Mouse (Mus musculus) erythroblast, embryonic 14.5 days (primary cell): ENCODE results near the gene Sobp.

Source experiments
- GATA1 ChIP-seq: IDR thresholded peaks from 2 replicates; pipeline ENCODE4 v1.6.1; 2012; ENCODE audit warnings: low read length, inconsistent platforms, mixed read lengths
- TAL1 ChIP-seq: IDR thresholded peaks from 3 replicates; pipeline ENCODE4 v1.6.1; 2012; ENCODE audit warnings: low read length, inconsistent platforms, mixed read lengths

- TF ChIP-seq GATA1 (no peak), TAL1 (no peak)
Measured at GRCm38 (mm10) chr10:43134027-43134426, 40.3 kb downstream of the Sobp start.
